Mouse (Mus musculus): ENCODE measurements at regions not wholly inside any gene's neighbourhood (a gene's known extent, or its start where the extent isn't known, plus 50 kb on each side); places are given as distances from the start of the nearest gene placed in this dataset.
A peak's percentile ranks its signal among the peaks of the same experiment; 100 is the strongest.

DNA sequence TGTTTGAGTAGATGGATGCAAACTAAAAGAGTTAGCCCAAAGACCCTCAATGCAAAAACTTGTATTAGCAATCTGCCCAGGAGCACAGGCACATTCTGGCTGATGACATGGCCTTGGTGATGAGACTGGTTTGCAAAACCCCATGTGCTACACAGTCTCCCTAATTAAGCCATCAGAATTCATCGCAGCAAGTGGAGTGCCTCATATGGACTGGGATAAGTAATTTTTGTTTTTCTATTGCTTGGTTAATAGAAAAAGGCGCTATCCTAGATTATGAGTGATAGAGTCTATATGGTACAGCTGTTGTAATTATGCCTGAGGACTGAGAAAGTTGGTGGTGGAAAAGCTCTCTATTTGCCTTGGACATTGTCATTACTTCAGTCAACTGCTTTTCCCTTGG, 155.2 kb upstream of the Robo1 start:
- Histone ChIP-seq H3K4me1 (ENCODE audit: control insufficient read depth, insufficient read depth) (no peaks in the 10 kb centered on the region), H3K36me3 (replicated peaks; ENCODE audit: control insufficient read depth, insufficient read depth, low read length) (no peaks in the 10 kb centered on the region), H3K4me2 (ENCODE audit: low read depth, low read length) (no peak overlapping the region), H3K4me3 (ENCODE audit: low read depth, low read length) (no peak overlapping the region), H3K27ac (ENCODE audit: low read depth) (no peak overlapping the region), H3K27me3 (ENCODE audit: control insufficient read depth, insufficient read depth, low read length) (no peaks in the 10 kb centered on the region), H3K9me3 (replicated peaks; ENCODE audit: control insufficient read depth, low read length) (no peaks in the 10 kb centered on the region), H3K9ac (replicated peaks; ENCODE audit: low read depth, low read length) (no peak overlapping the region)
- TF ChIP-seq EP300 (IDR thresholded peaks at IDR 0.05; ENCODE audit: low read depth) (no peak), CTCF (IDR thresholded peaks at IDR 0.05; ENCODE audit: low read depth) (no peak)
- 86% methylated on average over 2 of the region's 2 CpGs for WGBS
- no peak for DNase-seq (ENCODE audit: low spot score)
- no peak for ATAC-seq (ENCODE audit: insufficient read depth, low read depth)

DNA sequence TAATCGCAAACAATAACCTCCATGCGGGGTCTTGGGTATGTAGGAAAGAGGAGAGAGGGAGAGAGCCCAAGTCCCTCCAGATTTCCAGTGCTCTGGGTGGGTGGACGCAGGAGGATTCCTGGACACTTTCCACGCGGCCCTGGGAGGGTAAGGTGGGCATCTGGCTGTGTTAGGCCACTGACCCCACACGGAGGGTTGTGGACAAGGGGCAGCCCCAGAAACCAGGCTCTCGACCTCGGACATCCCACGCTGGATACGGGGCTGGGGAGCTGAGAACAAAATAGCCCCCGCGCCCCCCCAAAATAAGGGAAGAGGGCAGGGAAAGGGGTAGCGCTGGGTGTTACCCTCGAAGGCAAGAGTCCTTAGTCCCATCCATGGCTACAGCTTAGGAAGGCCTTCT, 150.2 kb upstream of the Robo1 start:
- Histone ChIP-seq H3K4me2 (ENCODE audit: low read depth, low read length) (no peak overlapping the region), H3K27ac (ENCODE audit: low read depth) (no peak overlapping the region), H3K36me3 (replicated peaks; ENCODE audit: control insufficient read depth, insufficient read depth, low read length) (no peaks in the 10 kb centered on the region), H3K27me3 (ENCODE audit: control insufficient read depth, insufficient read depth, low read length) (no peaks in the 10 kb centered on the region), H3K9ac (replicated peaks; ENCODE audit: low read depth, low read length) (no peak overlapping the region), H3K4me1 (ENCODE audit: control insufficient read depth, insufficient read depth) (no peaks in the 10 kb centered on the region), H3K9me3 (replicated peaks; ENCODE audit: control insufficient read depth, low read length) (no peaks in the 10 kb centered on the region), H3K4me3 (ENCODE audit: low read depth, low read length) (no peak overlapping the region)
- TF ChIP-seq CTCF (IDR thresholded peaks at IDR 0.05; ENCODE audit: low read depth) (no peak), EP300 (IDR thresholded peaks at IDR 0.05; ENCODE audit: low read depth) (no peak)
- ATAC-seq (ENCODE audit: insufficient read depth, low read depth) (no peak), DNase-seq (ENCODE audit: low spot score) (no peak)
- 75% methylated on average over 14 of the region's 14 CpGs for WGBS

DNA sequence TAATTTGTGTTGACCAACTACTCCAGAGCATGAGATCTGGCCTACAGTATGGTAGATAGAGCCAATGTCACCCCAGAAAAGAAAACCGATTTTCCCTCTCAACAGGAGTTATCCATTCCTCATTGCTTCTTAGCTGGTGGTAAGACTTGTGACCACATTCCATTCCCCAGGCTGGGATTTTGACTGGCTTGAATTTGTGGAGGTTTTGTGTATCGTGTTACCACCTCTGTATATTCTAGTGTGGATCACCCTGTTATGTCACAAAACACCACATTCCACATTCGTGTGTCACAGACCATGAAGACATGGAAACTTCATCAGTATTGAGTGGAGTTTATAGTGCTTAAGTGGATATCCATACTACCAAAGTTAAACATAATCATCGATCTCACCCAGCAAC, 148.7 kb upstream of the Robo1 start:
- Histone ChIP-seq H3K9ac (replicated peaks; ENCODE audit: low read depth, low read length) (no peak overlapping the region), H3K9me3 (replicated peaks; ENCODE audit: control insufficient read depth, low read length) (no peaks in the 10 kb centered on the region), H3K4me3 (ENCODE audit: low read depth, low read length) (no peak overlapping the region), H3K4me2 (ENCODE audit: low read depth, low read length) (no peak overlapping the region), H3K36me3 (replicated peaks; ENCODE audit: control insufficient read depth, insufficient read depth, low read length) (no peaks in the 10 kb centered on the region), H3K4me1 (ENCODE audit: control insufficient read depth, insufficient read depth) (no peaks in the 10 kb centered on the region), H3K27me3 (ENCODE audit: control insufficient read depth, insufficient read depth, low read length) (no peaks in the 10 kb centered on the region), H3K27ac (ENCODE audit: low read depth) (no peak overlapping the region)
- TF ChIP-seq CTCF (IDR thresholded peaks at IDR 0.05; ENCODE audit: low read depth) (no peak), EP300 (IDR thresholded peaks at IDR 0.05; ENCODE audit: low read depth) (no peak)
- DNase-seq (ENCODE audit: low spot score) (no peak), ATAC-seq (ENCODE audit: insufficient read depth, low read depth) (no peak)
- 83% methylated on average over 4 of the region's 4 CpGs for WGBS

DNA sequence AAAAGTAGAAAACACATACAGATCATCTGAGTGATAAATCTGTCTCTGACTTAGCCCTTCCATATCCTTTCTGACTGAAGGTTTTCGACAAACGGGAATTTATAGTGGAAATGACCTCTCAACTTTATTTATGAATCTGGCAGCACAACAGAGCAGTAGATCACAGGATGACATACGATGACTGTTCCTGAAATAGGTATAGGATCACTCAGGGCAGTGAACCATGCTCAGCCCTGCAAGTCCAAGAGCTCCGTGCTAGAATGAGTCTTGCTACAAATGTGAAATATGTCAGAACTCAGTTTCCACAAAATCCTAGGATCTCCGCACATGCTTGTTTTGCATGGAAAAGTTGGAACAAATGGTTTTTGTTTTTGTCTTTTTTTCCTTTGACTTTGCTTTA, 132.4 kb upstream of the Robo1 start:
- no peak for ATAC-seq (ENCODE audit: insufficient read depth, low read depth)
- TF ChIP-seq CTCF (IDR thresholded peaks at IDR 0.05; ENCODE audit: low read depth) (no peak), EP300 (IDR thresholded peaks at IDR 0.05; ENCODE audit: low read depth) (no peak)
- 73% methylated on average over 5 of the region's 5 CpGs for WGBS

DNA sequence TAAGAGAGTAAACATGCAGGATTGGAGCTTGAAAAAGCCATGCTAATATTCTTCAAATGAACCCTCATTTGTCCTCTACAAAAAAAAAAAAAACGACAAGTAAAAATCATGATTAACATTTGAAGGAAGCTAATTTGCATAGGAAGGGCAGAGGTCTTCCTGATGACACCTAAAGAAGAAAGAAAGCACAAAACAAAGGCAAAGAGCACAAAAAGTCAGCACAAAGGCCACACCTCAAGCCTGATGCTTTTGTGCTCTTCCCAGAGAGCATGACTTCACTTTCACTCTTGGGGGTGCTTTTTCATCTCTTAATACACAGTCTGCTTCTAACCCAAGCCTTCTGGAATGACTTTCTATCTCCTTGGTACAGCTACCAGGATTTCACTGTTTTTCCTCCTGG, 113.8 kb upstream of the Robo1 start:
- ATAC-seq (ENCODE audit: insufficient read depth, low read depth) (no peak), DNase-seq (ENCODE audit: low spot score) (no peak)
- Histone ChIP-seq H3K9ac (replicated peaks; ENCODE audit: low read depth, low read length) (no peak overlapping the region), H3K9me3 (replicated peaks; ENCODE audit: control insufficient read depth, low read length) (no peaks in the 10 kb centered on the region), H3K27ac (ENCODE audit: low read depth) (no peak overlapping the region), H3K4me3 (ENCODE audit: low read depth, low read length) (no peak overlapping the region), H3K36me3 (replicated peaks; ENCODE audit: control insufficient read depth, insufficient read depth, low read length) (no peaks in the 10 kb centered on the region), H3K4me1 (ENCODE audit: control insufficient read depth, insufficient read depth) (no peaks in the 10 kb centered on the region), H3K4me2 (ENCODE audit: low read depth, low read length) (no peak overlapping the region), H3K27me3 (ENCODE audit: control insufficient read depth, insufficient read depth, low read length) (no peaks in the 10 kb centered on the region)
- TF ChIP-seq EP300 (IDR thresholded peaks at IDR 0.05; ENCODE audit: low read depth) (no peak), CTCF (IDR thresholded peaks at IDR 0.05; ENCODE audit: low read depth) (no peak)
- 3% methylated on average over 1 of the region's 1 CpGs for WGBS

More for the DNA sequence above, 132.4 kb upstream of the Robo1 start:
- Histone ChIP-seq H3K27ac (ENCODE audit: low read depth) (no peak overlapping the region), H3K4me2 (ENCODE audit: low read depth, low read length) (no peak overlapping the region), H3K27me3 (ENCODE audit: control insufficient read depth, insufficient read depth, low read length) (no peaks in the 10 kb centered on the region), H3K4me3 (ENCODE audit: low read depth, low read length) (no peak overlapping the region), H3K4me1 (ENCODE audit: control insufficient read depth, insufficient read depth) (no peaks in the 10 kb centered on the region), H3K36me3 (replicated peaks; ENCODE audit: control insufficient read depth, insufficient read depth, low read length) (no peaks in the 10 kb centered on the region), H3K9me3 (replicated peaks; ENCODE audit: control insufficient read depth, low read length) (no peaks in the 10 kb centered on the region), H3K9ac (replicated peaks; ENCODE audit: low read depth, low read length) (no peak overlapping the region)
- DNase-seq (ENCODE audit: low spot score): no peak

DNA sequence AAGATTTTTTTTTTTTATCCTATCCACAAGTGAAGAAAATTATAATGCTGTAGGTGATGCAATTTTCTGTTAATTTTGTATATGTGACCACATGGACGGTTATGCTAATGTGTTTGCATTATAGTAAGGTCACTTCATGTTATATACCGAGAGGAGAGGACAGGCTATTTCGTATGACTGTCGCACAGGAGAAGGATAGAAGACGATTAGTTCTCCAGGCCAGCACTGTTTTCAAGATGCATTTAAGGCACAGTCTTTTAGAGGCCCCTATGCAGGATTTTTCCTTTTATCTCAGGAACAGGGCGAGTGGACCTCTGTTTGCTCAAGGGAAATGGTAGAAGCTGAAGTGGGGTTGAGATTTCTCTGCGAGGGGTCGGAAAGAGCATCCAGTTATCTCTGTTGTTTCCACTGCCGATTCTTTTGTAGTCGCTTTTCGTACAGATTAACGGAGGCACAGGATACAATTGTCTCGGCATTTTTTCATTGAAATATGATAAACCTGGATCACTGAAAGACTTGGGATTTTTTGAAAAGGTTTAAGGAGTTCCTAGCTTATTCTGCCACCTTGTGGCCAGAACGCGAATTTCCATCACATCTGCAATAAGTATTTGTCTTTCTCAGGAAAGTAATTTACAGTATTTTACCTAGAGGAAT, 92.6 kb upstream of the Robo1 start:
- H3K4me3 ChIP-seq (ENCODE audit: low read depth, low read length): peak overlapping the region; percentile 14; the same call in 1 of the 2 replicates
- no peak overlapping the region for H3K9ac ChIP-seq (replicated peaks; ENCODE audit: low read depth, low read length)
- WGBS: 32% methylated on average over 15 of the region's 15 CpGs

More for the DNA sequence above, 92.6 kb upstream of the Robo1 start:
- Histone ChIP-seq H3K4me2 (ENCODE audit: low read depth, low read length) (peak overlapping the region; percentile 50; the same call in 1 of the 2 replicates), H3K27me3 (ENCODE audit: control insufficient read depth, insufficient read depth, low read length) (no peaks in the 10 kb centered on the region), H3K4me1 (ENCODE audit: control insufficient read depth, insufficient read depth) (no peaks in the 10 kb centered on the region), H3K9me3 (replicated peaks; ENCODE audit: control insufficient read depth, low read length) (no peaks in the 10 kb centered on the region), H3K27ac (ENCODE audit: low read depth) (no peak overlapping the region), H3K36me3 (replicated peaks; ENCODE audit: control insufficient read depth, insufficient read depth, low read length) (no peaks in the 10 kb centered on the region)
- ATAC-seq (ENCODE audit: insufficient read depth, low read depth) (no peak), DNase-seq (ENCODE audit: low spot score) (peak; percentile 20)
- TF ChIP-seq EP300 (IDR thresholded peaks at IDR 0.05; ENCODE audit: low read depth): no peak
- TF ChIP-seq CTCF (IDR thresholded peaks at IDR 0.05; ENCODE audit: low read depth): peak; percentile 61

Data from heart, postnatal 0 days (tissue).